Mouse (Mus musculus): ENCODE results near the gene Tmem222. TPM values are rescaled to one million over a fixed set of nuclear protein-coding genes. Genes with fewer than 3 reads are reported as not detected.
A peak's percentile ranks its signal among the peaks of the same experiment; 100 is the strongest.

The Tmem222 gene
- polyA plus RNA-seq (2012; rRNA removed) = 134 and 143 TPM in 2 replicates

DNA sequence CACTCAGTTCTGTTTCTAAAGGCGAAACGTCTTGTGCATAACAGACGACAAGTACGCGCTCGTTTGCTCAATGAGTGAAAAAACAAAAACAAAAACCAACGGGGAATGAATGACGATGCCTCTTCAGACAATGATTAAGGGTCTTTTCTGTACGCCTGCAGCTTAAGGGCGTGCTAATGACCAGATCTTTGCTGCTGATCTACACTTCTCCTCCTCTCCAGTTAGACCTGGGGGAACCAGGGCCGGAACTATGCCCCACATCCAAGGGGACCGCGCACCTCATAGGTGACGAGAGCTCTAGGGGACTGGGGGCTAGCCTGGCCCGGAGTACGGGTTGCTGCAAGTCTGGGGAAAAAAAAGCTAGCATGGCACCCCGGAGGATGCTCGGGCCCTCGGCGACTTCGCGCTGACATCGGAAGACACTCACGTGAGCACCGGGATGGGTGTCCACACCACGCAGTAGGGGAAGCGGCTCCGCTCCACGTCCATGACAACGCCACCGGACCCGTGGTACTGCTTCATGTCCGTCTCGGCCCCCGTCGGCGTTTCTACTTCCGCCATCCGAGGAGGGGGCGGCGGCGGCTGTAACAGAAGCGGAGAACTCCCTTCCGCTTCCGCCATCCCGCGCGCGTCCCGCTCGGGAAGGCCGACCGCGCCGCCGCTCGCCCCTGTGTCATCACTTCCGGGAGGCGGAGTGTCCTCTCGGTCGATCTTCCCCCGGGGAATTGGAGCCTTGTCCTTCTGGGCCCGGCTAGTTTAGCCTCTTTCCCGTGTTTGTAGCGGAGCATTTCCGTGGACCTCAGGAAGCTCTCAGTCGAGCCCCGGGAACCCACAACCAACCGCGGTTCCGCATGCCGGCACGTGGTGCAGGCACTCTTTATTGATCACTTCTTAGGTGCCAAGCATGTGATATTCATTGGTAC lies at the start of gene Tmem222:
Gene Tmem222 (minus strand): TSS at position 689 of the 923 bp plus-strand sequence.
- H3K4me1 ChIP-seq (replicated peaks; ENCODE audit: control insufficient read depth, insufficient read depth, low read length) = peaks cover 12% of the 10 kb centered on the region
- WGBS = under 1% methylated on average over 73 of the region's 73 CpGs

DNA sequence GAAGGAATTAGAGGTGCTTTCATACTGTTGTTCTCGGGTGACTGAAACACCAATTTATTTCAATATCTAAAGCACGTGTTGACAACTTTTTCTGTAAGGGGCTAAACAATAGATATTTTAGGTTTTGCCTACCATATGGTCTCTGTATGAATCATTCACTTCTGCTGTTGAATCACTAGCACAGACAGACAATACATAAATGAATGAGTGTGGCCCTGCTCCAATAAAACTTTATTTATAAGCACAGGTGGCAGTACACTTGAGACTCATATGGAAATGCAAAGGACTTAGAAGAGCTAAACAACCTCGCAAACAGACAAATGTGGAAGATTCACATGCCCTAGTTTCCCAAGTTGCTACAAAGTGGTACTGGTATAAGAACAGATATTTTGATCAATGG lies 42.1 kb upstream of the Tmem222 start:
- Histone ChIP-seq H3K36me3 (ENCODE audit: control insufficient read depth, insufficient read depth, low read length) (peaks cover 13% of the 10 kb centered on the region), H3K4me1 (replicated peaks; ENCODE audit: control insufficient read depth, insufficient read depth, low read length) (no peaks in the 10 kb centered on the region), H3K27ac (ENCODE audit: control insufficient read depth, insufficient read depth, low read length) (no peak overlapping the region), H3K4me3 (ENCODE audit: control insufficient read depth, insufficient read depth, low read length) (no peak overlapping the region), H3K27me3 (ENCODE audit: control insufficient read depth, insufficient read depth, low read length) (no peaks in the 10 kb centered on the region)
- WGBS = 98% methylated on average over 3 of the region's 3 CpGs
- DNase-seq = no peak
- no peak for TF ChIP-seq CTCF (IDR thresholded peaks at IDR 0.05; ENCODE audit: borderline replicate concordance, control insufficient read depth, extremely low read depth, insufficient read depth, low read length, poor library complexity)
- TF ChIP-seq POLR2A (IDR thresholded peaks at IDR 0.05; ENCODE audit: control insufficient read depth, extremely low read depth, insufficient read depth, low read length, poor library complexity) = no peak

More for the DNA sequence above, at the start of gene Tmem222:
- Histone ChIP-seq H3K27ac (ENCODE audit: control insufficient read depth, insufficient read depth, low read length) (peak within 1 kb of the TSS; percentile 73), H3K36me3 (ENCODE audit: control insufficient read depth, insufficient read depth, low read length) (no peaks in the 10 kb centered on the region), H3K4me3 (ENCODE audit: control insufficient read depth, insufficient read depth, low read length) (peak within 1 kb of the TSS; percentile 82), H3K27me3 (ENCODE audit: control insufficient read depth, insufficient read depth, low read length) (no peaks in the 10 kb centered on the region)
- TF ChIP-seq POLR2A (IDR thresholded peaks at IDR 0.05; ENCODE audit: control insufficient read depth, extremely low read depth, insufficient read depth, low read length, poor library complexity) (peak; percentile 81), CTCF (IDR thresholded peaks at IDR 0.05; ENCODE audit: borderline replicate concordance, control insufficient read depth, extremely low read depth, insufficient read depth, low read length, poor library complexity) (peak; percentile 55; the same call in 1 of the 2 replicates)
- peak; percentile 92 for DNase-seq

- Histone ChIP-seq H3K36me3 (ENCODE audit: control insufficient read depth, insufficient read depth, low read length) (peaks cover 19% of the 10 kb centered on the region), H3K4me3 (ENCODE audit: control insufficient read depth, insufficient read depth, low read length) (no peak overlapping the region), H3K27me3 (ENCODE audit: control insufficient read depth, insufficient read depth, low read length) (no peaks in the 10 kb centered on the region), H3K27ac (ENCODE audit: control insufficient read depth, insufficient read depth, low read length) (no peak overlapping the region), H3K4me1 (replicated peaks; ENCODE audit: control insufficient read depth, insufficient read depth, low read length) (no peaks in the 10 kb centered on the region)
- TF ChIP-seq CTCF (IDR thresholded peaks at IDR 0.05; ENCODE audit: borderline replicate concordance, control insufficient read depth, extremely low read depth, insufficient read depth, low read length, poor library complexity) (no peak), POLR2A (IDR thresholded peaks at IDR 0.05; ENCODE audit: control insufficient read depth, extremely low read depth, insufficient read depth, low read length, poor library complexity) (no peak)
- no peak for DNase-seq
- WGBS = 91% methylated on average over 5 of the region's 5 CpGs
Observed at GRCm38 (mm10) chr4:133315991-133316390, 38.4 kb upstream of the Tmem222 start.

DNA sequence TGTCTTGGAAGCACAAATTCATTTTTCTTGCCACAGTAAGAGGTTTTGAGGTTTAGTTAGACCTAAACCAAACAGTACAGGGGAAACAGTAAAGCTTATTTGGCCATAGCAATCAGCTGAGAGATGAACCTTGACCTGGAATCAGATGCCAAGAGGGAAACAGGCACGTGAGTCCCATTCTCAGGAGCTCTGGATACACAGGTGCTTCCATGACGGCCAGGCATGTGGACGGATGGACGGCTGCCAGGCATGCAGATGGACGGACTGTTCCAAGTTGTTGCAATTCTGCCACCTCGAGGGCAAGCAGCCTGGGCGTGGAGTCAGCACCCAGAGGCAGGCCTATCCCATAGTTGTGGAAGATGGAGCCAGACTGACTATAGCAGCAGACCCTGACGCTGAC lies 37.3 kb upstream of the Tmem222 start:
- H3K4me1 ChIP-seq (replicated peaks; ENCODE audit: control insufficient read depth, insufficient read depth, low read length) = no peaks in the 10 kb centered on the region
- no peak overlapping the region for H3K4me3 ChIP-seq (ENCODE audit: control insufficient read depth, insufficient read depth, low read length)
- no peak for DNase-seq
- 94% methylated on average over 8 of the region's 8 CpGs for WGBS
- H3K27me3 ChIP-seq (ENCODE audit: control insufficient read depth, insufficient read depth, low read length) = no peaks in the 10 kb centered on the region
- H3K27ac ChIP-seq (ENCODE audit: control insufficient read depth, insufficient read depth, low read length) = no peak overlapping the region
- peaks cover 19% of the 10 kb centered on the region for H3K36me3 ChIP-seq (ENCODE audit: control insufficient read depth, insufficient read depth, low read length)
- TF ChIP-seq POLR2A (IDR thresholded peaks at IDR 0.05; ENCODE audit: control insufficient read depth, extremely low read depth, insufficient read depth, low read length, poor library complexity) = no peak
- no peak for TF ChIP-seq CTCF (IDR thresholded peaks at IDR 0.05; ENCODE audit: borderline replicate concordance, control insufficient read depth, extremely low read depth, insufficient read depth, low read length, poor library complexity)

DNA sequence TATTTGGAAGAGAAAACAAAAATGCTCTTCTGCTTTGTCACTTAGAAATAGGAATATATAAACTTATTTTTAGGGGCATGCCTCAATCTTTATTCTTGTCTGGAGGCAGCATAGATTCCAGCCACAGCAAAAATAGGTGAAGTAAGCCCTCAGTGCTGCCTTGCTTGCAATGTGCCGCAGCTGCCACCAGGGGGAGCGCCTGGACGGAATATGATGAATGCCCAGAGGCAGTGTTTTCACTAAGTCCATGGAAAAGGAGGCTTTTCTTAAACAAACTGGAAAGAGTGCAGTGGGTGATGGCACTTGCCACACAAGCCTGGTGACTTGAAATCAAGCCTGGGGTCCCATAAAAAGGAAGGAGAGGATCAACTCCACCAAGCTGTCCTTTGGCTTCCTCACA lies 32.4 kb upstream of the Tmem222 start:
- TF ChIP-seq POLR2A (IDR thresholded peaks at IDR 0.05; ENCODE audit: control insufficient read depth, extremely low read depth, insufficient read depth, low read length, poor library complexity) (no peak), CTCF (IDR thresholded peaks at IDR 0.05; ENCODE audit: borderline replicate concordance, control insufficient read depth, extremely low read depth, insufficient read depth, low read length, poor library complexity) (peak; percentile 96)
- no peaks in the 10 kb centered on the region for H3K27me3 ChIP-seq (ENCODE audit: control insufficient read depth, insufficient read depth, low read length)
- H3K4me1 ChIP-seq (replicated peaks; ENCODE audit: control insufficient read depth, insufficient read depth, low read length) = no peaks in the 10 kb centered on the region
- 0% methylated on average over 3 of the region's 3 CpGs for WGBS
- H3K4me3 ChIP-seq (ENCODE audit: control insufficient read depth, insufficient read depth, low read length) = no peak overlapping the region
- no peak overlapping the region for H3K27ac ChIP-seq (ENCODE audit: control insufficient read depth, insufficient read depth, low read length)
- peak; percentile 90 for DNase-seq
- peaks cover 16% of the 10 kb centered on the region for H3K36me3 ChIP-seq (ENCODE audit: control insufficient read depth, insufficient read depth, low read length)

DNA sequence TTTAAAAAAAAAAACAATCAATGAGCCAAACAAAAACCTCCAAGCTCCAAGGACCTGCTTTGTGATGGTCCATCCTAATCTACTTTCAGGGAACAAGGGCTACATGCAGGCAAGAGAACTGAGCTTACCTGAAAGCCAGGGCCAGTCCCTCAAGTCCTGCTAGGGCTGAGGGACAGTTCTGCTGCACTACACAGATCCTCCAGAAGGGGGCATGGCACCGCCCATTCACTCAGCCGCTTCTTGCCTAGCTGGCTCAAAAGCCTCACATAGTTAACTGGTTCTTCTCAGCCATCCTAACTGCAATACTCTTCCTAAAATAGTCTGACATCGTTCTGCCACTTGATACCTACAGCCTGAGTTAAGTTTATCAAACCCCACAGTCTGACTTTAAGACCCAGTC lies 29.7 kb upstream of the Tmem222 start:
- TF ChIP-seq POLR2A (IDR thresholded peaks at IDR 0.05; ENCODE audit: control insufficient read depth, extremely low read depth, insufficient read depth, low read length, poor library complexity) (no peak), CTCF (IDR thresholded peaks at IDR 0.05; ENCODE audit: borderline replicate concordance, control insufficient read depth, extremely low read depth, insufficient read depth, low read length, poor library complexity) (peak; percentile 70; the same call in 1 of the 2 replicates)
- Histone ChIP-seq H3K36me3 (ENCODE audit: control insufficient read depth, insufficient read depth, low read length) (peaks cover 8% of the 10 kb centered on the region), H3K27me3 (ENCODE audit: control insufficient read depth, insufficient read depth, low read length) (no peaks in the 10 kb centered on the region), H3K27ac (ENCODE audit: control insufficient read depth, insufficient read depth, low read length) (no peak overlapping the region), H3K4me1 (replicated peaks; ENCODE audit: control insufficient read depth, insufficient read depth, low read length) (no peaks in the 10 kb centered on the region), H3K4me3 (ENCODE audit: control insufficient read depth, insufficient read depth, low read length) (no peak overlapping the region)
- peak; percentile 48 for DNase-seq
- WGBS = 76% methylated on average over 3 of the region's 3 CpGs
